Mouse (Mus musculus) forebrain, embryonic 16.5 days (tissue): Measurements from ENCODE around the gene Tenm3. TPM values are rescaled to one million over a fixed set of nuclear protein-coding genes. Genes with fewer than 3 reads are reported as not detected.

Experiments
- ATAC-seq: fragments of 200-750 bp; cut with Nextera tagmentation; 2 replicates; pipeline ENCODE4 v1.8.0; 2017; ENCODE audit warnings: mild to moderate bottlenecking, moderate library complexity
- H3K27ac ChIP-seq: fragments of 300-500 bp; sonication (generic); 2 replicates; pipeline ENCODE4 v1.5.1; 2014; ENCODE audit warnings: low read length, control low read depth
- H3K27me3 ChIP-seq: fragments of 300-500 bp; sonication (generic); replicated peaks from 2 replicates; pipeline ENCODE4 v1.6.1; 2014; ENCODE audit warnings: low read length; ENCODE audit not compliant: control insufficient read depth, insufficient read depth
- H3K36me3 ChIP-seq: fragments of 300-500 bp; sonication (generic); 2 replicates; pipeline ENCODE4 v1.6.1; 2014; ENCODE audit not compliant: control insufficient read depth, insufficient read depth
- H3K4me1 ChIP-seq: fragments of 300-500 bp; sonication (generic); replicated peaks from 2 replicates; pipeline ENCODE4 v1.6.1; 2014; ENCODE audit warnings: low read length; ENCODE audit not compliant: control insufficient read depth, insufficient read depth
- H3K4me2 ChIP-seq: fragments of 300-500 bp; sonication (generic); 2 replicates; pipeline ENCODE4 v1.6.1; 2014; ENCODE audit warnings: mild to moderate bottlenecking, low read length, control low read depth
- H3K4me3 ChIP-seq: fragments of 300-500 bp; sonication (generic); replicated peaks from 2 replicates; pipeline ENCODE4 v1.5.1; 2014; ENCODE audit warnings: mild to moderate bottlenecking, low read length, control low read depth
- H3K9ac ChIP-seq: fragments of 300-500 bp; sonication (generic); replicated peaks from 2 replicates; pipeline ENCODE4 v1.6.1; 2014; ENCODE audit warnings: low read depth, low read length, control low read depth
- H3K9me3 ChIP-seq: fragments of 300-500 bp; sonication (generic); 2 replicates; pipeline ENCODE4 v1.6.1; 2016; ENCODE audit warnings: low read length; ENCODE audit not compliant: control insufficient read depth
- WGBS: fragments of 180-500 bp; shearing (Covaris S2); extraction: QIAGEN DNeasy Blood & Tissue Kit; methylation state at CpG from one replicate; pipeline ENCODE4 v1.1.7; 2014; 5-methylcytosine and 5-hydroxymethylcytosine counted together
- polyA plus RNA-seq: library from polyadenylated mRNA; unstranded; fragments of >200 nt; fragmentation: Nextera tagmentation; extraction: Ambion mirVana; gene quantifications from 2 replicates; pipeline ENCODE4 v1.2.1, GENCODE M21; 2015

The Tenm3 gene
- polyA plus RNA-seq, 1 experiment from 2014 or later = 24.8 TPM

GRCm38 (mm10) chr8:48764011-48764410 lies 79.7 kb downstream of the Tenm3 start:
- Histone ChIP-seq H3K36me3 (no peaks in the 10 kb centered on the region), H3K27ac (no peak overlapping the region), H3K9me3 (no peaks in the 10 kb centered on the region; the same call in 1 of the 2 replicates), H3K27me3 (no peaks in the 10 kb centered on the region), H3K9ac (no peak overlapping the region), H3K4me2 (no peak overlapping the region), H3K4me3 (no peak overlapping the region), H3K4me1 (peaks cover 3% of the 10 kb centered on the region)
- WGBS = 81% methylated on average over 3 of the region's 3 CpGs
- ATAC-seq = no peak

GRCm38 (mm10) chr8:48756874-48757273 lies 86.9 kb downstream of the Tenm3 start:
- H3K4me3 ChIP-seq = no peak overlapping the region
- peaks cover 8% of the 10 kb centered on the region for H3K4me1 ChIP-seq
- 75% methylated on average over 2 of the region's 2 CpGs for WGBS
- H3K27me3 ChIP-seq = no peaks in the 10 kb centered on the region
- no peaks in the 10 kb centered on the region for H3K36me3 ChIP-seq
- no peaks in the 10 kb centered on the region for H3K9me3 ChIP-seq
- no peak overlapping the region for H3K4me2 ChIP-seq
- no peak for ATAC-seq
- H3K9ac ChIP-seq = no peak overlapping the region
- H3K27ac ChIP-seq = no peak overlapping the region

GRCm38 (mm10) chr8:48755492-48755891 lies 88.3 kb downstream of the Tenm3 start:
- WGBS = 12% methylated on average over 7 of the region's 7 CpGs
- Histone ChIP-seq H3K27ac (no peak overlapping the region), H3K27me3 (no peaks in the 10 kb centered on the region)

GRCm38 (mm10) chr8:48754959-48755358 lies 88.8 kb downstream of the Tenm3 start:
- peak; percentile 58; the same call in 1 of the 2 replicates for ATAC-seq
- Histone ChIP-seq H3K27me3 (no peaks in the 10 kb centered on the region), H3K4me2 (peak overlapping the region; percentile 26; the same call in 1 of the 2 replicates), H3K4me1 (peaks cover 8% of the 10 kb centered on the region), H3K27ac (no peak overlapping the region), H3K9me3 (no peaks in the 10 kb centered on the region), H3K4me3 (no peak overlapping the region), H3K36me3 (no peaks in the 10 kb centered on the region), H3K9ac (no peak overlapping the region)
- WGBS = 34% methylated on average over 2 of the region's 2 CpGs

More at GRCm38 (mm10) chr8:48755492-48755891, 88.3 kb downstream of the Tenm3 start:
- H3K9ac ChIP-seq = no peak overlapping the region
- H3K9me3 ChIP-seq = no peaks in the 10 kb centered on the region
- H3K4me3 ChIP-seq = no peak overlapping the region
- H3K4me1 ChIP-seq = peaks cover 8% of the 10 kb centered on the region
- peak; percentile 92 for ATAC-seq
- H3K4me2 ChIP-seq = peak overlapping the region; percentile 26
- H3K36me3 ChIP-seq = no peaks in the 10 kb centered on the region

- Histone ChIP-seq H3K4me2 (no peak overlapping the region), H3K9me3 (no peaks in the 10 kb centered on the region), H3K4me3 (no peak overlapping the region), H3K27ac (no peak overlapping the region), H3K27me3 (no peaks in the 10 kb centered on the region), H3K4me1 (peaks cover 8% of the 10 kb centered on the region), H3K9ac (no peak overlapping the region), H3K36me3 (no peaks in the 10 kb centered on the region)
- ATAC-seq = no peak
- WGBS = 48% methylated on average over 5 of the region's 5 CpGs
Measured at GRCm38 (mm10) chr8:48751965-48752364, 91.8 kb downstream of the Tenm3 start.

- Histone ChIP-seq H3K4me3 (no peak overlapping the region), H3K4me1 (no peaks in the 10 kb centered on the region), H3K9me3 (no peaks in the 10 kb centered on the region), H3K9ac (no peak overlapping the region), H3K36me3 (no peaks in the 10 kb centered on the region), H3K27me3 (no peaks in the 10 kb centered on the region), H3K4me2 (no peak overlapping the region), H3K27ac (no peak overlapping the region)
- ATAC-seq = no peak
- 78% methylated on average over 13 of the region's 13 CpGs for WGBS
Measured at GRCm38 (mm10) chr8:48748503-48749059, 95.2 kb downstream of the Tenm3 start.

- no peak overlapping the region for H3K4me2 ChIP-seq
- H3K4me3 ChIP-seq = no peak overlapping the region
- no peak for ATAC-seq
- no peaks in the 10 kb centered on the region for H3K36me3 ChIP-seq
- H3K27ac ChIP-seq = no peak overlapping the region
- no peaks in the 10 kb centered on the region for H3K27me3 ChIP-seq
- H3K9ac ChIP-seq = no peak overlapping the region
- H3K4me1 ChIP-seq = peaks cover 13% of the 10 kb centered on the region
- WGBS = 93% methylated on average over 4 of the region's 4 CpGs
- H3K9me3 ChIP-seq = no peaks in the 10 kb centered on the region
Measured at GRCm38 (mm10) chr8:48743912-48744311, 99.8 kb downstream of the Tenm3 start.

GRCm38 (mm10) chr8:48742741-48743140 lies 101.0 kb downstream of the Tenm3 start:
- Histone ChIP-seq H3K9ac (no peak overlapping the region), H3K4me1 (peaks cover 13% of the 10 kb centered on the region), H3K4me3 (no peak overlapping the region), H3K9me3 (no peaks in the 10 kb centered on the region), H3K27me3 (no peaks in the 10 kb centered on the region), H3K27ac (no peak overlapping the region), H3K36me3 (no peaks in the 10 kb centered on the region), H3K4me2 (no peak overlapping the region)
- no peak for ATAC-seq
- 95% methylated on average over 6 of the region's 6 CpGs for WGBS

GRCm38 (mm10) chr8:48740951-48741350 lies 102.8 kb downstream of the Tenm3 start:
- WGBS = 29% methylated on average over 11 of the region's 11 CpGs
- Histone ChIP-seq H3K27me3 (no peaks in the 10 kb centered on the region), H3K4me3 (peak overlapping the region; percentile 40; the same call in 1 of the 2 replicates), H3K9ac (no peak overlapping the region), H3K4me2 (peak overlapping the region; percentile 66), H3K36me3 (no peaks in the 10 kb centered on the region), H3K27ac (no peak overlapping the region), H3K9me3 (no peaks in the 10 kb centered on the region), H3K4me1 (peaks cover 13% of the 10 kb centered on the region)
- ATAC-seq = peak; percentile 6; the same call in 1 of the 2 replicates
